Mouse (Mus musculus) kidney, adult 2 months (tissue): ENCODE data around the gene Maip1.

Source experiments
- CTCF ChIP-seq: fragments of 200-500 bp; conservative IDR thresholded peaks from 2 replicates; pipeline ENCODE4 v1.5.1; 2011; ENCODE audit warnings: low read depth, mild to moderate bottlenecking, control low read depth, low read length, moderate library complexity, mixed read lengths; ENCODE audit not compliant: insufficient read depth, insufficient read length
- POLR2A ChIP-seq: fragments of 200-500 bp; IDR thresholded peaks from one replicate; pipeline ENCODE4 v1.6.1; 2011; ENCODE audit warnings: low read depth, low read length, control low read depth

- TF ChIP-seq CTCF = no peak
- no peak for TF ChIP-seq POLR2A
Measured at GRCm38 (mm10) chr1:57433141-57433540, 27.0 kb downstream of the Maip1 start.
